Mouse (Mus musculus) embryonic facial prominence, embryonic 11.5 days (tissue): ENCODE measurements around the gene Maff. TPM values are rescaled to one million over a fixed set of nuclear protein-coding genes. Genes with fewer than 3 reads are reported as not detected.

ENCODE experiments used
- ATAC-seq: fragments of 200-750 bp; cut with Nextera tagmentation; replicated peaks from 2 replicates; pipeline ENCODE4 v1.8.0; 2017; ENCODE audit warnings: low read depth; ENCODE audit not compliant: insufficient number of reproducible peaks, low FRiP score, low TSS enrichment
- DNase-seq: peaks from one replicate; pipeline ENCODE4 v3.0.0-alpha.2; 2015; ENCODE audit warnings: low spot score
- H3K27ac ChIP-seq: fragments of 300-500 bp; sonication (generic); replicated peaks from 2 replicates; pipeline ENCODE4 v1.5.1; 2014; ENCODE audit warnings: mild to moderate bottlenecking, low read depth, low read length, control low read depth
- H3K27me3 ChIP-seq: fragments of 300-500 bp; sonication (generic); 2 replicates; pipeline ENCODE4 v1.6.1; 2014; ENCODE audit warnings: mild to moderate bottlenecking, low read length, moderate library complexity, mixed read lengths; ENCODE audit not compliant: control insufficient read depth, insufficient read depth
- H3K36me3 ChIP-seq: fragments of 300-500 bp; sonication (generic); replicated peaks from 2 replicates; pipeline ENCODE4 v1.6.1; 2014; ENCODE audit warnings: low read depth, mild to moderate bottlenecking, low read length, moderate library complexity, mixed read lengths; ENCODE audit not compliant: control insufficient read depth, insufficient read depth
- H3K4me1 ChIP-seq: fragments of 300-500 bp; sonication (generic); 2 replicates; pipeline ENCODE4 v1.6.1; 2014; ENCODE audit warnings: low read length, mixed read lengths; ENCODE audit not compliant: control insufficient read depth, insufficient read depth
- H3K4me2 ChIP-seq: fragments of 300-500 bp; sonication (generic); 2 replicates; pipeline ENCODE4 v1.6.1; 2014; ENCODE audit warnings: low read depth, mild to moderate bottlenecking, control low read depth, low read length, moderate library complexity
- H3K4me3 ChIP-seq: fragments of 300-500 bp; sonication (generic); 2 replicates; pipeline ENCODE4 v1.5.1; 2014; ENCODE audit warnings: low read depth, low read length, control low read depth
- H3K9ac ChIP-seq: fragments of 300-500 bp; sonication (generic); replicated peaks from 2 replicates; pipeline ENCODE4 v1.6.1; 2014; ENCODE audit warnings: mild to moderate bottlenecking, control low read depth, low read length
- H3K9me3 ChIP-seq: fragments of 300-500 bp; sonication (generic); replicated peaks from 2 replicates; pipeline ENCODE4 v1.6.1; 2016; ENCODE audit warnings: mild to moderate bottlenecking, low read length, inconsistent platforms, mixed read lengths; ENCODE audit not compliant: control insufficient read depth
- WGBS: fragments of 180-500 bp; shearing (Covaris S2); extraction: QIAGEN DNeasy Blood & Tissue Kit; methylation state at CpG from one replicate; pipeline ENCODE4 v1.1.7; 2014; 5-methylcytosine and 5-hydroxymethylcytosine counted together
- polyA plus RNA-seq: library from polyadenylated mRNA; unstranded; fragments of >200 nt; fragmentation: Nextera tagmentation; extraction: Ambion mirVana; gene quantifications from 2 replicates; pipeline ENCODE4 v1.2.1, GENCODE M21; 2014

Maff gene
- polyA plus RNA-seq, 1 experiment from 2014 or later: 2.2 TPM

GRCm38 (mm10) chr15:79393101-79393500 is 46.7 kb downstream of the Maff start:
- Histone ChIP-seq H3K9ac (no peak overlapping the region), H3K4me2 (no peak overlapping the region), H3K4me3 (no peak overlapping the region), H3K27ac (no peak overlapping the region), H3K36me3 (no peaks in the 10 kb centered on the region; the same call in 1 of the 2 replicates), H3K9me3 (no peaks in the 10 kb centered on the region), H3K27me3 (no peaks in the 10 kb centered on the region), H3K4me1 (no peaks in the 10 kb centered on the region; the same call in 1 of the 2 replicates)
- WGBS: 72% methylated on average over 6 of the region's 6 CpGs
- DNase-seq: no peak
- ATAC-seq: no peak

GRCm38 (mm10) chr15:79394842-79395241 is 48.4 kb downstream of the Maff start:
- no peaks in the 10 kb centered on the region for H3K9me3 ChIP-seq
- 75% methylated on average over 4 of the region's 4 CpGs for WGBS
- H3K4me2 ChIP-seq: no peak overlapping the region
- DNase-seq (no peak), ATAC-seq (no peak)
- H3K27me3 ChIP-seq: no peaks in the 10 kb centered on the region
- no peaks in the 10 kb centered on the region; the same call in 1 of the 2 replicates for H3K4me1 ChIP-seq
- H3K4me3 ChIP-seq: no peak overlapping the region
- no peak overlapping the region for H3K27ac ChIP-seq
- no peaks in the 10 kb centered on the region; the same call in 1 of the 2 replicates for H3K36me3 ChIP-seq
- H3K9ac ChIP-seq: no peak overlapping the region

- WGBS: 80% methylated on average over 6 of the region's 6 CpGs
These were observed 48.9 kb downstream of the Maff start for GRCm38 (mm10) chr15:79395281-79395680.

GRCm38 (mm10) chr15:79396736-79397135 is 50.3 kb downstream of the Maff start:
- Histone ChIP-seq H3K9ac (no peak overlapping the region), H3K9me3 (no peaks in the 10 kb centered on the region), H3K27me3 (no peaks in the 10 kb centered on the region), H3K4me1 (no peaks in the 10 kb centered on the region; the same call in 1 of the 2 replicates), H3K27ac (no peak overlapping the region), H3K4me2 (no peak overlapping the region), H3K36me3 (no peaks in the 10 kb centered on the region; the same call in 1 of the 2 replicates), H3K4me3 (no peak overlapping the region)
- DNase-seq: peak; percentile 27
- ATAC-seq: no peak
- WGBS: 87% methylated on average over 11 of the region's 11 CpGs

More at GRCm38 (mm10) chr15:79395281-79395680, 48.9 kb downstream of the Maff start:
- Histone ChIP-seq H3K4me1 (no peaks in the 10 kb centered on the region; the same call in 1 of the 2 replicates), H3K4me2 (no peak overlapping the region), H3K36me3 (no peaks in the 10 kb centered on the region; the same call in 1 of the 2 replicates), H3K9me3 (no peaks in the 10 kb centered on the region), H3K4me3 (no peak overlapping the region), H3K9ac (no peak overlapping the region), H3K27ac (no peak overlapping the region), H3K27me3 (no peaks in the 10 kb centered on the region)
- ATAC-seq (no peak), DNase-seq (no peak)

GRCm38 (mm10) chr15:79399231-79400052 is 53.0 kb downstream of the Maff start:
- ATAC-seq (no peak), DNase-seq (no peak)
- Histone ChIP-seq H3K9ac (no peak overlapping the region), H3K27me3 (no peaks in the 10 kb centered on the region), H3K4me2 (no peak overlapping the region), H3K36me3 (no peaks in the 10 kb centered on the region), H3K9me3 (no peaks in the 10 kb centered on the region), H3K27ac (no peak overlapping the region), H3K4me3 (no peak overlapping the region), H3K4me1 (peaks cover 6% of the 10 kb centered on the region)
- WGBS: 74% methylated on average over 14 of the region's 14 CpGs

GRCm38 (mm10) chr15:79400134-79400974 is 53.9 kb downstream of the Maff start:
- no peaks in the 10 kb centered on the region for H3K9me3 ChIP-seq
- WGBS: 29% methylated on average over 6 of the region's 6 CpGs
- ATAC-seq (no peak), DNase-seq (no peak)
- H3K36me3 ChIP-seq: no peaks in the 10 kb centered on the region
- H3K27me3 ChIP-seq: no peaks in the 10 kb centered on the region
- H3K27ac ChIP-seq: no peak overlapping the region
- H3K4me2 ChIP-seq: no peak overlapping the region
- H3K4me3 ChIP-seq: no peak overlapping the region
- peaks cover 6% of the 10 kb centered on the region for H3K4me1 ChIP-seq
- H3K9ac ChIP-seq: peak overlapping the region; percentile 5; the same call in 1 of the 2 replicates

- WGBS: 56% methylated on average over 7 of the region's 7 CpGs
- Histone ChIP-seq H3K36me3 (no peaks in the 10 kb centered on the region), H3K27me3 (no peaks in the 10 kb centered on the region), H3K4me2 (no peak overlapping the region), H3K4me3 (no peak overlapping the region), H3K27ac (no peak overlapping the region), H3K9ac (no peak overlapping the region; the same call in 1 of the 2 replicates), H3K4me1 (peaks cover 6% of the 10 kb centered on the region), H3K9me3 (no peaks in the 10 kb centered on the region)
- ATAC-seq: no peak
- no peak for DNase-seq
These were observed 54.5 kb downstream of the Maff start for GRCm38 (mm10) chr15:79400975-79401365.
